Mouse (Mus musculus) kidney, adult 2 months (tissue): ENCODE results near the gene Gm21866. TPM values are rescaled to one million over a fixed set of nuclear protein-coding genes. Genes with fewer than 3 reads are reported as not detected.
"Not testable (repeated sequence)": the region's sequence is repeated elsewhere in the genome, so short reads cannot be mapped to it uniquely, and the experiment has no call there.

Experiments used
- DNase-seq: peaks from one replicate; pipeline ENCODE4 v3.0.0; 2021
- H3K27ac ChIP-seq: fragments of 200-500 bp; 2 replicates; pipeline ENCODE4 v1.5.1; 2012; ENCODE audit warnings: low read depth, low read length, control low read depth, inconsistent platforms; ENCODE audit not compliant: insufficient read depth
- H3K27me3 ChIP-seq: fragments of 200-500 bp; replicated peaks from 2 replicates; pipeline ENCODE4 v1.6.1; 2012; ENCODE audit warnings: mild to moderate bottlenecking, moderate library complexity, low read length, inconsistent platforms; ENCODE audit not compliant: control insufficient read depth, insufficient read depth
- H3K36me3 ChIP-seq: fragments of 200-500 bp; 2 replicates; pipeline ENCODE4 v1.6.1; 2012; ENCODE audit warnings: mild to moderate bottlenecking, moderate library complexity, low read length, inconsistent platforms; ENCODE audit not compliant: control insufficient read depth, insufficient read depth
- H3K4me1 ChIP-seq: fragments of 200-500 bp; 2 replicates; pipeline ENCODE4 v1.6.1; 2011; ENCODE audit warnings: low read length; ENCODE audit not compliant: control insufficient read depth, insufficient read depth
- H3K4me3 ChIP-seq: fragments of 200-500 bp; 2 replicates; pipeline ENCODE4 v1.5.1; 2011; ENCODE audit warnings: mild to moderate bottlenecking, low read depth, low read length, control low read depth; ENCODE audit not compliant: insufficient read depth
- WGBS: fragments of 180-500 bp; shearing (Covaris S2); methylation state at CpG from one replicate; pipeline ENCODE4 v1.1.7; 2018; 5-methylcytosine and 5-hydroxymethylcytosine counted together
- polyA plus RNA-seq: library from polyadenylated mRNA; depleted of rRNA; stranded (reverse); fragments of >200 nt; gene quantifications from 2 replicates; pipeline ENCODE4 v1.2.3, GENCODE M21; 2012; rRNA removed

Gene Gm21866
- not detected in 2 replicates for polyA plus RNA-seq

DNA sequence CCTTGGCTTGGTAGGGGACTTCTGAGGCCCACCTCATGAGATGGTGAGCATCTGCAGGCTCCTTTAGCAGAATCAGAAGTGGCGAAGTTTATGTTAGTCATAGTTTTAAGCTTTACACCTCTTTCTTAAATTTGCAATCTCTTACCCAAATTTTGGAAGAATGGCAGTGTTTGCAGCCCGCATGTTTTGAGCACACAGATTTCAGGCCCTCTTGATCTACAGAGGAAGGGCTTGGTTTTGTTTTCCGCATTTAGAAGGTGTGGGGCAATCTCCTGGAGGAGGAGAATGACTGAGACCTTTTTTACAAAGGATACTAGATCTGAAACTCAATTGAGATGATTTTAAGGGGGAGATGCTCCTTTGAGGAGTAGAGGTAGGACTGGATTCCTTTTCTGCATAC is at the start of gene Gm21866:
Gene Gm21866 (minus strand): TSS at position 101 of the 400 bp plus-strand sequence.
- not testable (repeated sequence) for H3K36me3 ChIP-seq, H3K27ac ChIP-seq, DNase-seq, H3K4me3 ChIP-seq, H3K27me3 ChIP-seq, H3K4me1 ChIP-seq
- WGBS: 68% methylated on average over 2 of the region's 3 CpGs

DNA sequence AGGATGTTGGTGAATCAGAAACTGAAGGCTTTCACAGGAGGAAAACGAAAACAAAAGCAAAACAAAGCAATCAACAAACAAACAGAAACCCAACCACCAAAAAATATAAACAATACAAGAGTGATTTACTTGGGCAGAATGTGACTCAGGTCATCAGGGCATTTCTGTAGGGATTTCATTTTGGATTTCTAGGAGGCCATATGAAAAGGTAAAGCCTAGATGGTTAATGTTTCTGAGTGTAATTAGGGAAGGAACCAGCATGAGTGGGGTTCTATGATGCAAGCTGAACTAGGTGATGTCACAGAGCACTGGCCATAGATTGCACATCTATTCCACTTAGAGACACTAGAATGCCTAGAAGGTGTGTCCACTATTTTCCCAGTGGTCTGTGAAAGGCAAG is 28.3 kb upstream of the Gm21866 start, which contains the start of gene Gm20773:
Gene Gm20773 (plus strand): TSS at position 301 of the 400 bp plus-strand sequence.
- H3K4me3 ChIP-seq, H3K36me3 ChIP-seq, H3K27me3 ChIP-seq, H3K27ac ChIP-seq, DNase-seq, H3K4me1 ChIP-seq: not testable (repeated sequence)
- WGBS: no CpG with 5 or more reads among the region's 1 CpGs

Other genes with a start within 250 kb of the Gm21866 start
- gene Gm21828, start 241.7 kb downstream of the Gm21866 start, polyA plus RNA-seq: not detected in 2 replicates
- gene Gm21440, start 213.2 kb downstream of the Gm21866 start, polyA plus RNA-seq: not detected in 2 replicates
- not detected in 2 replicates for gene Gm21454, start 213.1 kb downstream of the Gm21866 start, polyA plus RNA-seq
- gene Gm21725, start 116.5 kb downstream of the Gm21866 start, polyA plus RNA-seq: not detected in 2 replicates
- not detected in 2 replicates for gene Gm20773, start 28.4 kb upstream of the Gm21866 start, polyA plus RNA-seq